Mouse (Mus musculus): Measurements from ENCODE around the gene Iapp.

- TF ChIP-seq CTCF (IDR thresholded peaks at IDR 0.05; ENCODE audit: extremely low read depth, insufficient read depth, low read length) (no peak), POLR2A (IDR thresholded peaks at IDR 0.05; ENCODE audit: extremely low read depth, insufficient read depth, low read length) (no peak)
These were observed 8.7 kb upstream of the Iapp start for GRCm38 (mm10) chr6:142289413-142290118.

Measured in cortical plate, adult 2 months (tissue).